Mouse (Mus musculus) retina, postnatal 1 day (tissue): ENCODE data around the gene Dnah9.

Experiments
- DNase-seq: peaks from one replicate; pipeline ENCODE4 v3.0.0-alpha.2; 2012

Gene Dnah9

GRCm38 (mm10) chr11:65788154-65788553 is 380.2 kb downstream of the Dnah9 start, which contains the start of gene Map2k4:
Map2k4 (minus strand) TSS chr11:65788297.
- peak; percentile 94 for DNase-seq

- DNase-seq: peak; percentile 47
These were observed 380.8 kb downstream of the Dnah9 start for GRCm38 (mm10) chr11:65787421-65788151.

DNA sequence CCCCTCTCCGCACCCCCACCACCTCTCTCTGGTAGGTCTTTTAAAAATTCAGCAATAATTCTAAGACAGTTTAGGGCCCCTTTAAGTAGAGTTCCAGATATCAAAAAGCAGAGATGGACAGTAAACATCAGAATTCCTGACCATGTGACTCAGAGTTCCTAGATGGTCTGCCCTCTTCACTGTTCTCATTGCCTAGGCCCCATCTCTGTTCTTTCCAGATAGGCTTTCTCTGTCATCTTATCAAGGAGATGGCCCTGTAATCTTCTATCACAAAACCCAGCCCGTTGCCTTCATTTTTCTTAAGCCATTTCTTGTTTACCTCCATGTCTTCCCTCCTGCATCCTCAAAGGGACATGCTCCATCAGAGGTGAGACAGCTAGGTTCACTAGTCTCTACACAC is 382.2 kb downstream of the Dnah9 start:
- no peak for DNase-seq

DNA sequence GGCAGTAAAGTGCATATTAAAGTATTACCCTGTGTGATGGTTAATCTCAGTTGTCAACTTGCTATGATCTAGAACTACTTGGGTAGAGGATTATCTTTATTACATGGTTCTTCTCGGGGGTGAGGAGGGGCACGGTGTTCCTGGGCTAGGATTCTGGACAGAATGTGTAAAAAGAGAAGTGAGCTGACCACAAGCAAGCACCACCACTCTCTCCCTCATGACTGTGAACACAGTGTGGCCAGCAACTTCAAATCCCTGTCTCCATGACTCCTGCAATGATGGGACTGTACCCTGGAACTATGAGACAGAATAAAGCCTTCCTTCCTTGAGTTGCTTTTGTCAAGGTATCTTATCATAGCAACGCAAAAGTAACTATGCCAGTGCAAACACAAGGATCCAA is 386.8 kb downstream of the Dnah9 start:
- no peak for DNase-seq
